Mouse (Mus musculus): ENCODE data around the gene Adra1b. TPM values are rescaled to one million over a fixed set of nuclear protein-coding genes. Genes with fewer than 3 reads are reported as not detected.
A peak's percentile ranks its signal among the peaks of the same experiment; 100 is the strongest.

Gene Adra1b
- total RNA-seq (2014; rRNA removed) = 21.6 and 25.6 TPM in 2 replicates
- polyA plus RNA-seq (2012; rRNA removed) = 176 and 191 TPM in 2 replicates

GRCm38 (mm10) chr11:43901051-43901654 is at the start of gene Adra1b:
Gene Adra1b, minus strand, starts transcription at chr11:43901210.
- Histone ChIP-seq H3K27ac (replicated peaks; ENCODE audit: insufficient read depth, low read depth, low read length) (peak within 1 kb of the TSS; percentile 97), H3K36me3 (ENCODE audit: control insufficient read depth, insufficient read depth, low read length) (peaks cover 4% of the 10 kb centered on the region), H3K9ac (ENCODE audit: low read depth, low read length) (peak within 1 kb of the TSS; percentile 81), H3K4me3 (ENCODE audit: insufficient read depth, low read depth, low read length) (peak within 1 kb of the TSS; percentile 88), H3K27me3 (ENCODE audit: control insufficient read depth, insufficient read depth, low read length) (no peaks in the 10 kb centered on the region), H3K79me2 (ENCODE audit: control insufficient read depth, insufficient read depth, low read length) (peaks cover 26% of the 10 kb centered on the region; the same call in 1 of the 2 replicates), H3K4me1 (ENCODE audit: control insufficient read depth, insufficient read depth, low read length) (peaks cover 27% of the 10 kb centered on the region)
- peak; percentile 93 for DNase-seq (ENCODE audit: extremely low read depth, low read depth, low spot score)
- TF ChIP-seq POLR2A (IDR thresholded peaks at IDR 0.05; ENCODE audit: extremely low read depth, insufficient read depth, low read length) (no peak), CTCF (IDR thresholded peaks at IDR 0.05; ENCODE audit: low read depth, low read length) (no peak)
- 33% methylated on average over 6 of the region's 6 CpGs for WGBS

DNA sequence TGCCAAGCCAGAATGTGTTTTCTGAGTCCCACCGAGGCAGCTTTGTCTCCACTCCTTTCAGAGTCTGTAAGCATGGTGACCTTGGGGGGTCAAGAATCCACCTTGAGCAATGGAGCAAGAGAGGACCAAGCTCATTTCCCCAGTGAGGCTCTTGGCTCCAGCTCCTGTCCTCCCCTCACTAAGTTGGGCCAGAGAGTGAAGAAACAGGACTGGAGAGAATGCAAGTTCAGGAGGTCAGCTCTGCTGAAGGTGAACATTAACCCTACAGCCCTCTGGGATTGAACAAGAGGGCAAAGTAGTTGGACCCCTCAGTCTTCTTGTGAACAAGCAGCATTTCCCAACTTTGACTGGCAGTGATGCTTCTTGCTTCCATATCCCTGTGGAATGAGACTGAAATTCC is 49.3 kb upstream of the Adra1b start:
- no peaks in the 10 kb centered on the region for H3K27me3 ChIP-seq (ENCODE audit: control insufficient read depth, insufficient read depth, low read length)
- no peaks in the 10 kb centered on the region for H3K79me2 ChIP-seq (ENCODE audit: control insufficient read depth, insufficient read depth, low read length)
- no peak overlapping the region for H3K4me3 ChIP-seq (ENCODE audit: insufficient read depth, low read depth, low read length)
- no peaks in the 10 kb centered on the region for H3K36me3 ChIP-seq (ENCODE audit: control insufficient read depth, insufficient read depth, low read length)
- H3K9ac ChIP-seq (ENCODE audit: low read depth, low read length) = no peak overlapping the region
- peak; percentile 93 for DNase-seq (ENCODE audit: extremely low read depth, low read depth, low spot score)
- peaks cover 9% of the 10 kb centered on the region; the same call in 1 of the 2 replicates for H3K4me1 ChIP-seq (ENCODE audit: control insufficient read depth, insufficient read depth, low read length)
- TF ChIP-seq POLR2A (IDR thresholded peaks at IDR 0.05; ENCODE audit: extremely low read depth, insufficient read depth, low read length) = no peak
- no peak for TF ChIP-seq CTCF (IDR thresholded peaks at IDR 0.05; ENCODE audit: low read depth, low read length)
- WGBS = 18% methylated on average over 1 of the region's 1 CpGs
- H3K27ac ChIP-seq (replicated peaks; ENCODE audit: insufficient read depth, low read depth, low read length) = no peak overlapping the region

GRCm38 (mm10) chr11:43943781-43944180 is 42.8 kb upstream of the Adra1b start:
- DNase-seq (ENCODE audit: extremely low read depth, low read depth, low spot score) = no peak
- H3K9ac ChIP-seq (ENCODE audit: low read depth, low read length) = no peak overlapping the region
- WGBS = 95% methylated on average over 2 of the region's 2 CpGs
- TF ChIP-seq CTCF (IDR thresholded peaks at IDR 0.05; ENCODE audit: low read depth, low read length) = no peak
- no peak for TF ChIP-seq POLR2A (IDR thresholded peaks at IDR 0.05; ENCODE audit: extremely low read depth, insufficient read depth, low read length)
- H3K27me3 ChIP-seq (ENCODE audit: control insufficient read depth, insufficient read depth, low read length) = no peaks in the 10 kb centered on the region
- H3K4me1 ChIP-seq (ENCODE audit: control insufficient read depth, insufficient read depth, low read length) = no peaks in the 10 kb centered on the region
- H3K79me2 ChIP-seq (ENCODE audit: control insufficient read depth, insufficient read depth, low read length) = no peaks in the 10 kb centered on the region
- no peak overlapping the region for H3K27ac ChIP-seq (replicated peaks; ENCODE audit: insufficient read depth, low read depth, low read length)
- H3K36me3 ChIP-seq (ENCODE audit: control insufficient read depth, insufficient read depth, low read length) = no peaks in the 10 kb centered on the region
- H3K4me3 ChIP-seq (ENCODE audit: insufficient read depth, low read depth, low read length) = no peak overlapping the region

GRCm38 (mm10) chr11:43943167-43943566 is 42.2 kb upstream of the Adra1b start:
- TF ChIP-seq POLR2A (IDR thresholded peaks at IDR 0.05; ENCODE audit: extremely low read depth, insufficient read depth, low read length) (no peak), CTCF (IDR thresholded peaks at IDR 0.05; ENCODE audit: low read depth, low read length) (no peak)
- no peaks in the 10 kb centered on the region for H3K4me1 ChIP-seq (ENCODE audit: control insufficient read depth, insufficient read depth, low read length)
- DNase-seq (ENCODE audit: extremely low read depth, low read depth, low spot score) = no peak
- H3K9ac ChIP-seq (ENCODE audit: low read depth, low read length) = no peak overlapping the region
- no peak overlapping the region for H3K4me3 ChIP-seq (ENCODE audit: insufficient read depth, low read depth, low read length)
- no peak overlapping the region for H3K27ac ChIP-seq (replicated peaks; ENCODE audit: insufficient read depth, low read depth, low read length)
- no peaks in the 10 kb centered on the region for H3K27me3 ChIP-seq (ENCODE audit: control insufficient read depth, insufficient read depth, low read length)
- 91% methylated on average over 1 of the region's 1 CpGs for WGBS
- H3K79me2 ChIP-seq (ENCODE audit: control insufficient read depth, insufficient read depth, low read length) = no peaks in the 10 kb centered on the region
- no peaks in the 10 kb centered on the region for H3K36me3 ChIP-seq (ENCODE audit: control insufficient read depth, insufficient read depth, low read length)

GRCm38 (mm10) chr11:43940501-43941202 is 39.6 kb upstream of the Adra1b start:
- no peaks in the 10 kb centered on the region for H3K4me1 ChIP-seq (ENCODE audit: control insufficient read depth, insufficient read depth, low read length)
- no peak overlapping the region for H3K27ac ChIP-seq (replicated peaks; ENCODE audit: insufficient read depth, low read depth, low read length)
- 92% methylated on average over 6 of the region's 6 CpGs for WGBS
- no peak overlapping the region for H3K4me3 ChIP-seq (ENCODE audit: insufficient read depth, low read depth, low read length)
- H3K9ac ChIP-seq (ENCODE audit: low read depth, low read length) = no peak overlapping the region
- no peaks in the 10 kb centered on the region for H3K27me3 ChIP-seq (ENCODE audit: control insufficient read depth, insufficient read depth, low read length)
- DNase-seq (ENCODE audit: extremely low read depth, low read depth, low spot score) = no peak
- no peaks in the 10 kb centered on the region for H3K36me3 ChIP-seq (ENCODE audit: control insufficient read depth, insufficient read depth, low read length)
- TF ChIP-seq CTCF (IDR thresholded peaks at IDR 0.05; ENCODE audit: low read depth, low read length) = no peak
- TF ChIP-seq POLR2A (IDR thresholded peaks at IDR 0.05; ENCODE audit: extremely low read depth, insufficient read depth, low read length) = no peak
- no peaks in the 10 kb centered on the region for H3K79me2 ChIP-seq (ENCODE audit: control insufficient read depth, insufficient read depth, low read length)

- Histone ChIP-seq H3K9ac (ENCODE audit: low read depth, low read length) (no peak overlapping the region), H3K27me3 (ENCODE audit: control insufficient read depth, insufficient read depth, low read length) (no peaks in the 10 kb centered on the region), H3K4me3 (ENCODE audit: insufficient read depth, low read depth, low read length) (no peak overlapping the region), H3K27ac (replicated peaks; ENCODE audit: insufficient read depth, low read depth, low read length) (no peak overlapping the region), H3K4me1 (ENCODE audit: control insufficient read depth, insufficient read depth, low read length) (no peaks in the 10 kb centered on the region), H3K79me2 (ENCODE audit: control insufficient read depth, insufficient read depth, low read length) (no peaks in the 10 kb centered on the region), H3K36me3 (ENCODE audit: control insufficient read depth, insufficient read depth, low read length) (no peaks in the 10 kb centered on the region)
- no peak for TF ChIP-seq CTCF (IDR thresholded peaks at IDR 0.05; ENCODE audit: low read depth, low read length)
- no peak for TF ChIP-seq POLR2A (IDR thresholded peaks at IDR 0.05; ENCODE audit: extremely low read depth, insufficient read depth, low read length)
- WGBS = 97% methylated on average over 2 of the region's 2 CpGs
- DNase-seq (ENCODE audit: extremely low read depth, low read depth, low spot score) = no peak
Measured at GRCm38 (mm10) chr11:43936023-43936422, 35.0 kb upstream of the Adra1b start.

Measured in liver, adult 2 months (tissue).